Mouse (Mus musculus) stomach, postnatal 0 days (tissue): ENCODE data around the gene Mecom. TPM values are rescaled to one million over a fixed set of nuclear protein-coding genes. Genes with fewer than 3 reads are reported as not detected.
A peak's percentile ranks its signal among the peaks of the same experiment; 100 is the strongest.
"Not testable (repeated sequence)": the region's sequence is repeated elsewhere in the genome, so short reads cannot be mapped to it uniquely, and the experiment has no call there.

ENCODE experiments used
- ATAC-seq: fragments of 200-750 bp; cut with Nextera tagmentation; 2 replicates; pipeline ENCODE4 v1.8.0; 2017; ENCODE audit not compliant: low FRiP score, low TSS enrichment
- DNase-seq: peaks from one replicate; pipeline ENCODE4 v3.0.0-alpha.2; 2016; ENCODE audit warnings: low spot score
- H3K27ac ChIP-seq: fragments of 300-500 bp; sonication (generic); replicated peaks from 2 replicates; pipeline ENCODE4 v1.5.1; 2014; ENCODE audit warnings: mild to moderate bottlenecking, control low read depth
- H3K27me3 ChIP-seq: fragments of 300-500 bp; sonication (generic); 2 replicates; pipeline ENCODE4 v1.6.1; 2014; ENCODE audit warnings: low read length; ENCODE audit not compliant: control insufficient read depth, insufficient read depth
- H3K36me3 ChIP-seq: fragments of 300-500 bp; sonication (generic); 2 replicates; pipeline ENCODE4 v1.6.1; 2014; ENCODE audit warnings: low read length, mixed read lengths; ENCODE audit not compliant: control insufficient read depth, insufficient read depth
- H3K4me1 ChIP-seq: fragments of 300-500 bp; sonication (generic); replicated peaks from 2 replicates; pipeline ENCODE4 v1.6.1; 2014; ENCODE audit warnings: antibody characterized with exemption; ENCODE audit not compliant: control insufficient read depth, insufficient read depth
- H3K4me2 ChIP-seq: fragments of 300-500 bp; sonication (generic); replicated peaks from 2 replicates; pipeline ENCODE4 v1.6.1; 2014; ENCODE audit warnings: low read depth, mild to moderate bottlenecking, control low read depth, moderate library complexity
- H3K4me3 ChIP-seq: fragments of 300-500 bp; sonication (generic); 2 replicates; pipeline ENCODE4 v1.5.1; 2014; ENCODE audit warnings: low read depth, low read length, control low read depth
- H3K9ac ChIP-seq: fragments of 300-500 bp; sonication (generic); 2 replicates; pipeline ENCODE4 v1.6.1; 2014; ENCODE audit warnings: mild to moderate bottlenecking, low read length, control low read depth, mixed read lengths
- H3K9me3 ChIP-seq: fragments of 300-500 bp; sonication (generic); 2 replicates; pipeline ENCODE4 v1.6.1; 2016; ENCODE audit warnings: low read length; ENCODE audit not compliant: control insufficient read depth
- CTCF ChIP-seq: IDR thresholded peaks from 2 replicates; pipeline ENCODE4 v1.5.1; 2016; ENCODE audit warnings: antibody characterized with exemption, low read depth, mild to moderate bottlenecking, moderate library complexity
- EP300 ChIP-seq: optimal IDR thresholded peaks from 2 replicates; pipeline ENCODE3; 2016; ENCODE audit warnings: antibody characterized with exemption
- WGBS: fragments of 180-500 bp; shearing (Covaris S2); extraction: QIAGEN DNeasy Blood & Tissue Kit; methylation state at CpG from one replicate; pipeline ENCODE4 v1.1.7; 2014; 5-methylcytosine and 5-hydroxymethylcytosine counted together
- polyA plus RNA-seq: library from polyadenylated mRNA; unstranded; fragments of >200 nt; fragmentation: Nextera tagmentation; extraction: Ambion mirVana; gene quantifications from 2 replicates; pipeline ENCODE4 v1.2.1, GENCODE M21; 2015

Gene Mecom
- polyA plus RNA-seq, 1 experiment from 2014 or later = 25.7 TPM

GRCm38 (mm10) chr3:30588865-30589264 lies 41.1 kb upstream of the Mecom start:
- H3K27ac ChIP-seq = no peak overlapping the region
- no peak for ATAC-seq
- H3K4me3 ChIP-seq = no peak overlapping the region
- TF ChIP-seq EP300 (no peak), CTCF (no peak)
- H3K36me3 ChIP-seq = no peaks in the 10 kb centered on the region
- no peaks in the 10 kb centered on the region for H3K9me3 ChIP-seq
- H3K4me1 ChIP-seq = no peaks in the 10 kb centered on the region
- DNase-seq = no peak
- H3K4me2 ChIP-seq = no peak overlapping the region
- 78% methylated on average over 6 of the region's 6 CpGs for WGBS
- no peaks in the 10 kb centered on the region for H3K27me3 ChIP-seq
- H3K9ac ChIP-seq = no peak overlapping the region

- Histone ChIP-seq H3K4me3 (no peak overlapping the region), H3K9ac (no peak overlapping the region), H3K4me1 (no peaks in the 10 kb centered on the region), H3K27me3 (no peaks in the 10 kb centered on the region), H3K36me3 (no peaks in the 10 kb centered on the region), H3K27ac (no peak overlapping the region), H3K4me2 (no peak overlapping the region), H3K9me3 (no peaks in the 10 kb centered on the region)
- DNase-seq (no peak), ATAC-seq (no peak)
- TF ChIP-seq EP300 = no peak
- TF ChIP-seq CTCF = no peak
- 22% methylated on average over 2 of the region's 2 CpGs for WGBS
Observed at GRCm38 (mm10) chr3:30573549-30573948, 25.7 kb upstream of the Mecom start.

- not testable (repeated sequence) for H3K27ac ChIP-seq, H3K27me3 ChIP-seq, ATAC-seq, H3K9me3 ChIP-seq, H3K4me3 ChIP-seq, H3K9ac ChIP-seq, DNase-seq, H3K36me3 ChIP-seq, H3K4me1 ChIP-seq, H3K4me2 ChIP-seq
- WGBS = no CpG with 5 or more reads among the region's 2 CpGs
Observed at GRCm38 (mm10) chr3:30566333-30566732, 18.5 kb upstream of the Mecom start.

GRCm38 (mm10) chr3:30560677-30561314 lies 13.0 kb upstream of the Mecom start:
- Histone ChIP-seq H3K27ac (no peak overlapping the region), H3K9ac (no peak overlapping the region), H3K4me3 (no peak overlapping the region), H3K36me3 (no peaks in the 10 kb centered on the region), H3K4me2 (no peak overlapping the region), H3K27me3 (no peaks in the 10 kb centered on the region), H3K4me1 (no peaks in the 10 kb centered on the region), H3K9me3 (no peaks in the 10 kb centered on the region)
- no peak for ATAC-seq
- TF ChIP-seq EP300 (no peak), CTCF (peak; percentile 78)
- 37% methylated on average over 6 of the region's 6 CpGs for WGBS
- DNase-seq = no peak

- no peaks in the 10 kb centered on the region for H3K4me1 ChIP-seq
- H3K4me3 ChIP-seq = no peak overlapping the region
- H3K9me3 ChIP-seq = no peaks in the 10 kb centered on the region
- 63% methylated on average over 6 of the region's 6 CpGs for WGBS
- TF ChIP-seq EP300 = no peak
- no peak overlapping the region for H3K4me2 ChIP-seq
- no peak overlapping the region for H3K27ac ChIP-seq
- H3K9ac ChIP-seq = no peak overlapping the region
- no peaks in the 10 kb centered on the region for H3K36me3 ChIP-seq
- H3K27me3 ChIP-seq = no peaks in the 10 kb centered on the region
- DNase-seq = no peak
- no peak for ATAC-seq
Observed at GRCm38 (mm10) chr3:30553741-30554140, 5.9 kb upstream of the Mecom start.

- no peaks in the 10 kb centered on the region for H3K27me3 ChIP-seq
- no peaks in the 10 kb centered on the region for H3K4me1 ChIP-seq
- no peaks in the 10 kb centered on the region for H3K36me3 ChIP-seq
- H3K27ac ChIP-seq = no peak overlapping the region
- no peak overlapping the region for H3K9ac ChIP-seq
- TF ChIP-seq CTCF (peak; percentile 50), EP300 (no peak)
- H3K9me3 ChIP-seq = no peaks in the 10 kb centered on the region
- 64% methylated on average over 2 of the region's 2 CpGs for WGBS
- H3K4me2 ChIP-seq = no peak overlapping the region
- ATAC-seq (no peak), DNase-seq (no peak)
- no peak overlapping the region for H3K4me3 ChIP-seq
Observed at GRCm38 (mm10) chr3:30550218-30550617, 2.4 kb upstream of the Mecom start.
